ENCODE assay signal across 8 mouse cellular contexts in the genomic region with DNA sequence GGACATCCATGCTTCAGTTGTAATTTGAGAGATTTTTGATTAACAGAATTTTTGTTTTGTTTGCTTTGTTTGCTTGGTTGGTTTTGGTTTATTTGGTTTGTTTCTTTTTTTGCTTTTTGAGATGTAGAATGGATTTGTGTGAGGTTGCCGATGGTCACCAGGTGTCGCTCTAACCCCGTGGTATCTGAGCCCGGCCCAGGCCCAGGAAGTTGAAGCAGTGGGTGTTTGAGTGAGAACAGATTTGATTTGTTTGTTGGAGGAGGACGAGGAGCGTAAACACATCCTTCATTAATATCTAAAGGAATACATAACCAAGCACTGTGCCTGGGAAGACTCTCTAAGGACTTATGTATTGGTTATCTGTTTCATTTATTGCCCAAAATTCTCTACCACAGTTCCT.
DNase-seq lines count a peak whose midpoint lies in the region; ATAC-seq and TF ChIP-seq lines count a peak whose summit lies in the region.

No protein-coding gene starts in this region.

- ATAC-seq in hindbrain, embryonic 11.5 days (ENCODE audit: low FRiP score): no peak
- no peak for ATAC-seq in hindbrain, embryonic 13.5 days (ENCODE audit: low FRiP score)
- ATAC-seq in forebrain, embryonic 12.5 days (ENCODE audit: low FRiP score): 0 out of 2 replicates have a peak, but pooled peaks have one; percentile 61
- no peak for ATAC-seq in hindbrain, embryonic 14.5 days (ENCODE audit: low FRiP score)
- ATAC-seq in midbrain, embryonic 14.5 days (ENCODE audit: low FRiP score, low TSS enrichment): no peak

- no peaks in the 10 kb centered on the region for H3K9me3 ChIP-seq in hindbrain, embryonic 11.5 days (ENCODE audit: control insufficient read depth, low read length)
- H3K9me3 ChIP-seq in hindbrain, embryonic 13.5 days: no peaks in the 10 kb centered on the region
- no peaks in the 10 kb centered on the region for H3K9me3 ChIP-seq in forebrain, embryonic 12.5 days
- no peaks in the 10 kb centered on the region for H3K9me3 ChIP-seq in hindbrain, embryonic 14.5 days (ENCODE audit: control insufficient read depth, low read length)
- H3K9me3 ChIP-seq in midbrain, embryonic 14.5 days (ENCODE audit: control insufficient read depth, low read length): no peaks in the 10 kb centered on the region

- no peak overlapping the region for H3K4me2 ChIP-seq in hindbrain, embryonic 11.5 days (replicated peaks; ENCODE audit: low read depth, low read length)
- H3K4me2 ChIP-seq in hindbrain, embryonic 13.5 days: no peak overlapping the region
- no peak overlapping the region for H3K4me2 ChIP-seq in forebrain, embryonic 12.5 days
- H3K4me2 ChIP-seq in hindbrain, embryonic 14.5 days (replicated peaks): no peak overlapping the region
- 0 out of 2 replicates have a peak overlapping the region, but pooled peaks have one; percentile 17 for H3K4me2 ChIP-seq in midbrain, embryonic 14.5 days (ENCODE audit: low read length)

- no peaks in the 10 kb centered on the region for H3K27me3 ChIP-seq in hindbrain, embryonic 11.5 days (ENCODE audit: control insufficient read depth, insufficient read depth, low read length)
- no peaks in the 10 kb centered on the region for H3K27me3 ChIP-seq in hindbrain, embryonic 13.5 days
- H3K27me3 ChIP-seq in forebrain, embryonic 12.5 days: 0 out of 2 replicates have a peak, but pooled peaks cover 8% of the 10 kb centered on the region
- no peaks in the 10 kb centered on the region for H3K27me3 ChIP-seq in hindbrain, embryonic 14.5 days (ENCODE audit: control insufficient read depth, insufficient read depth, low read length)
- no peaks in the 10 kb centered on the region for H3K27me3 ChIP-seq in midbrain, embryonic 14.5 days (ENCODE audit: control insufficient read depth, insufficient read depth, low read length)

- H3K27ac ChIP-seq in hindbrain, embryonic 11.5 days (ENCODE audit: low read depth, low read length): no peak overlapping the region
- no peak overlapping the region for H3K27ac ChIP-seq in hindbrain, embryonic 13.5 days
- no peak overlapping the region for H3K27ac ChIP-seq in forebrain, embryonic 12.5 days
- no peak overlapping the region for H3K27ac ChIP-seq in hindbrain, embryonic 14.5 days
- H3K27ac ChIP-seq in left cerebral cortex, adult 2 months: no peak overlapping the region
- H3K27ac ChIP-seq in midbrain, embryonic 14.5 days (replicated peaks; ENCODE audit: low read depth, low read length): no peak overlapping the region

- DNase-seq in hindbrain, embryonic 11.5 days (ENCODE audit: low spot score): peak; percentile 83
- peak; percentile 28 for DNase-seq in c-Kit-positive CD71-negative TER-119-negative erythroid progenitor cells, embryonic 14.5 days (ENCODE audit: low read depth)
- DNase-seq in hindbrain, embryonic 14.5 days (ENCODE audit: low spot score): peak; percentile 83
- peak; percentile 74 to 76 for DNase-seq in left cerebral cortex, adult 2 months (ENCODE audit: extremely low spot score in 1 of 2, low spot score in 2 of 2)
- DNase-seq in midbrain, embryonic 14.5 days: peak; percentile 87
- peak; percentile 10 to 40 for DNase-seq in spleen, postnatal 14 days (ENCODE audit: low spot score in 2 of 2)

- H3K36me3 ChIP-seq in hindbrain, embryonic 11.5 days (ENCODE audit: control insufficient read depth, insufficient read depth, low read length): no peaks in the 10 kb centered on the region
- H3K36me3 ChIP-seq in hindbrain, embryonic 13.5 days: no peaks in the 10 kb centered on the region
- H3K36me3 ChIP-seq in forebrain, embryonic 12.5 days (replicated peaks): no peaks in the 10 kb centered on the region
- no peaks in the 10 kb centered on the region for H3K36me3 ChIP-seq in hindbrain, embryonic 14.5 days (replicated peaks; ENCODE audit: control insufficient read depth, insufficient read depth)
- H3K36me3 ChIP-seq in midbrain, embryonic 14.5 days (ENCODE audit: control insufficient read depth, insufficient read depth, low read length): no peaks in the 10 kb centered on the region

- H3K4me3 ChIP-seq in hindbrain, embryonic 11.5 days (ENCODE audit: low read depth, low read length): no peak overlapping the region
- no peak overlapping the region for H3K4me3 ChIP-seq in hindbrain, embryonic 13.5 days
- no peak overlapping the region for H3K4me3 ChIP-seq in forebrain, embryonic 12.5 days (replicated peaks)
- no peak overlapping the region for H3K4me3 ChIP-seq in hindbrain, embryonic 14.5 days (replicated peaks; ENCODE audit: low read length)
- no peak overlapping the region for H3K4me3 ChIP-seq in left cerebral cortex, adult 2 months
- H3K4me3 ChIP-seq in midbrain, embryonic 14.5 days (replicated peaks; ENCODE audit: low read depth, low read length): no peak overlapping the region

- 8% methylated on average over 6 of the region's 6 CpGs for WGBS in hindbrain, embryonic 11.5 days
- WGBS in hindbrain, embryonic 13.5 days: 10% methylated on average over 6 of the region's 6 CpGs
- 10% methylated on average over 6 of the region's 6 CpGs for WGBS in forebrain, embryonic 12.5 days
- 7% methylated on average over 6 of the region's 6 CpGs for WGBS in hindbrain, embryonic 14.5 days
- WGBS in midbrain, embryonic 14.5 days: 5% methylated on average over 6 of the region's 6 CpGs

- intact Hi-C loops in left cerebral cortex, adult 2 months (cut with DNase I): loop anchor here (1.0 to 5.0 kb wide), 5 partner anchors 232 to 1026 kb away; no protein-coding TSS in a partner anchor

- H3K9ac ChIP-seq in hindbrain, embryonic 11.5 days (ENCODE audit: low read depth, low read length): no peak overlapping the region
- H3K9ac ChIP-seq in hindbrain, embryonic 13.5 days: no peak overlapping the region
- no peak overlapping the region for H3K9ac ChIP-seq in forebrain, embryonic 12.5 days
- no peak overlapping the region for H3K9ac ChIP-seq in hindbrain, embryonic 14.5 days
- H3K9ac ChIP-seq in midbrain, embryonic 14.5 days (replicated peaks; ENCODE audit: low read length): no peak overlapping the region

- no peaks in the 10 kb centered on the region for H3K4me1 ChIP-seq in hindbrain, embryonic 11.5 days (replicated peaks; ENCODE audit: control insufficient read depth, insufficient read depth, low read length)
- H3K4me1 ChIP-seq in hindbrain, embryonic 13.5 days (replicated peaks): 0 out of 2 replicates have a peak, but pooled peaks cover 3% of the 10 kb centered on the region
- no peaks in the 10 kb centered on the region for H3K4me1 ChIP-seq in forebrain, embryonic 12.5 days
- no peaks in the 10 kb centered on the region for H3K4me1 ChIP-seq in hindbrain, embryonic 14.5 days (replicated peaks; ENCODE audit: control insufficient read depth, insufficient read depth, low read length)
- no peaks in the 10 kb centered on the region for H3K4me1 ChIP-seq in midbrain, embryonic 14.5 days (ENCODE audit: control insufficient read depth, insufficient read depth, low read length)

- TF ChIP-seq CTCF in left cerebral cortex, adult 2 months (IDR thresholded peaks at IDR 0.05): peak; percentile 81

Comparison
In these comparisons a context has a peak if more than half of its experiments do, and no peak if none do; other contexts are left out.
1. DNase-seq: peak in every context shown above with its lines; median percentile 87 in midbrain, embryonic 14.5 days; 83 in hindbrain, embryonic 11.5 days; 83 in hindbrain, embryonic 14.5 days; 75 in left cerebral cortex, adult 2 months; 28 in c-Kit-positive CD71-negative TER-119-negative erythroid progenitor cells, embryonic 14.5 days; 25 in spleen, postnatal 14 days.